Mouse (Mus musculus) forebrain, embryonic 10.5 days (tissue): Measurements from ENCODE around the gene Dync1i1. TPM values are rescaled to one million over a fixed set of nuclear protein-coding genes. Genes with fewer than 3 reads are reported as not detected.

ENCODE experiments used
- DNase-seq: peaks from one replicate; pipeline ENCODE4 v3.0.0-alpha.2; 2017; ENCODE audit warnings: low spot score; ENCODE audit errors: extremely low spot score
- H3K27ac ChIP-seq: fragments of 300-500 bp; sonication (generic); 2 replicates; pipeline ENCODE4 v1.5.1; 2016; ENCODE audit warnings: mild to moderate bottlenecking
- H3K27me3 ChIP-seq: fragments of 300-500 bp; sonication (generic); 2 replicates; pipeline ENCODE4 v1.6.1; 2016; ENCODE audit warnings: mild to moderate bottlenecking; ENCODE audit not compliant: poor library complexity, severe bottlenecking
- H3K36me3 ChIP-seq: fragments of 300-500 bp; sonication (generic); replicated peaks from 2 replicates; pipeline ENCODE4 v1.6.1; 2016; ENCODE audit warnings: mild to moderate bottlenecking, moderate library complexity
- H3K4me1 ChIP-seq: fragments of 300-500 bp; sonication (generic); 2 replicates; pipeline ENCODE4 v1.6.1; 2016
- H3K4me3 ChIP-seq: fragments of 300-500 bp; sonication (generic); 2 replicates; pipeline ENCODE4 v1.5.1; 2016; ENCODE audit warnings: mild to moderate bottlenecking, moderate library complexity
- H3K9me3 ChIP-seq: fragments of 300-500 bp; sonication (generic); 2 replicates; pipeline ENCODE4 v1.6.1; 2016; ENCODE audit warnings: mild to moderate bottlenecking, moderate library complexity
- WGBS: fragments of 180-500 bp; shearing (Covaris S2); methylation state at CpG from one replicate; pipeline ENCODE4 v1.1.7; 2016; 5-methylcytosine and 5-hydroxymethylcytosine counted together
- polyA plus RNA-seq: library from polyadenylated mRNA; unstranded; fragments of >200 nt; fragmentation: Nextera tagmentation; extraction: Ambion mirVana; gene quantifications from 2 replicates; pipeline ENCODE4 v1.2.1, GENCODE M21; 2016

Dync1i1 gene
- polyA plus RNA-seq, 1 experiment from 2014 or later, result 1.1 TPM

DNA sequence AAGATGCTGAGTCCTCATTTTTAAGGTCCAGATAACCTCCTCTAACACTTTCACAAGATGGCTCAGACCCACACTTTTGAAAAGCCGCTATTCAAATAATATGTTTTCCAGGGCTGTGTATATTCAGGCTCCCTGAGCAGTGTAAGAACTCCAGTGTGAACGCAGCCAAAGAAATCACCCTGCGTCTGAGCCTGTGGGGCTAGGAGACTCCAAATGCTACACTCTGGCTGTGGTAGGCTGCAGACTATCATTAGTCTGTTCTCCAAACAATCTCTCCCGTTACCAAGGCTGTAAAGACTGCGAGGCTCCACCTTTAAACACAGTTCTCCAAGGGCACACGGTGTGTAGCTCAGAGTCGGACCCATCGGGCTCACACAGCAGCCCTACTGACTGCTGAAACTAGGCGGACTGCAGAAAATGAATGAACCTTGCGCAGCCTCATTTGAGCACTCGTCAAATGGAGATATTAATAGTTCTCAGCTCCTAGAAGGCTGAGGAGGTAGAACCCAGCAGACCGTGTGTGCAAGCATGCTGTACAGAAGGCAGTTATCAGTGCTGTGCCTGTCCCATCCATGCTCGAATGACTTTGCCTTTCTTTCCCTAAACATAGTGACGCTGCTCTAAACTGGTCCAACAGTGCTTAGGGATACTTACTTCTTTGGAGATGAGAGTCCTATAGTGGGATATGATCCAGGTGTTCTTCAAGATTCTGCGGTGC, 146.3 kb downstream of the Dync1i1 start:
- Histone ChIP-seq H3K4me1 (no peaks in the 10 kb centered on the region), H3K36me3 (no peaks in the 10 kb centered on the region), H3K9me3 (no peaks in the 10 kb centered on the region), H3K4me3 (no peak overlapping the region), H3K27ac (no peak overlapping the region), H3K27me3 (no peaks in the 10 kb centered on the region)
- 91% methylated on average over 15 of the region's 15 CpGs for WGBS
- DNase-seq, result no peak

DNA sequence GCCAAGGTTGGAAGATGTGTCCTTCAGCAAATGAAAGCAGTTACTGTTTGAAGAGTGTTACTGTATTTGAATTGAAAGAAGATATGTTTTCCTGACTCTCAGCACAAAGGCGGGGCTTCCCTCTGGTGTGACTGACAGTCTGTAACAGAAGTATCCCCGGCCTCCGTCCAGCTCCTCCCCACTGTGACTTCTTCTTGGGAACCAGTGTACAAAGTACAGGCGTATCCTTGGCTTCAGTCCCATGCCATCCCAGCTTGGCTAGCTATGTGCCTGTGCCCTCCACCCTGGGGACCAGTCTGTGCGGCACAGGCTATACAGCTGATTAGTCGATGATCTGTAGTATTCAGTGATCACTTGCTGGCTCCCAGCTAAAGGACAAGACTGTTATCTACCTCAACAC, 163.9 kb downstream of the Dync1i1 start:
- Histone ChIP-seq H3K4me3 (no peak overlapping the region), H3K9me3 (no peaks in the 10 kb centered on the region), H3K27ac (no peak overlapping the region), H3K27me3 (no peaks in the 10 kb centered on the region), H3K36me3 (no peaks in the 10 kb centered on the region), H3K4me1 (0 out of 2 replicates have a peak, but pooled peaks cover 2% of the 10 kb centered on the region)
- WGBS, result 91% methylated on average over 6 of the region's 6 CpGs
- DNase-seq, result no peak

DNA sequence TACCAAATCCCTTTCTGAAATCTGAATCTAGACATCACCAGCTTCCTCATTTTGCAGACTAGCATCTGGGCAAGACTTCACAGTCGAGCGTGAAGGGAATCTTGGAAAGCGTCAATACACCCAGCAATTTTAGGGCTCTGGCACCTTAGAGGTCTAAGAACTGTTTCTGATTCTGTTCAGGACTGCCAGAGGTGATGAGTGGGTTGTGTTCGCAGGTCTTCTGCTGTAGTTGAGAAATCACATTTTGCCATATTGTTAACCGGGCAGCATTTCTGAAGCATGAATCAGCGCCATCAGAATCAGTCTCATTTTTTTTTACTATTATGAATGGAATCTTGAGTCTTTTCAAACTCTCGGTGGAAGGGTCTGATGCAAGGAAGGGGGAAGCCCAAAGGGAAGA, 185.9 kb downstream of the Dync1i1 start:
- whole genome bisulfite sequencing, result 84% methylated on average over 7 of the region's 7 CpGs

DNA sequence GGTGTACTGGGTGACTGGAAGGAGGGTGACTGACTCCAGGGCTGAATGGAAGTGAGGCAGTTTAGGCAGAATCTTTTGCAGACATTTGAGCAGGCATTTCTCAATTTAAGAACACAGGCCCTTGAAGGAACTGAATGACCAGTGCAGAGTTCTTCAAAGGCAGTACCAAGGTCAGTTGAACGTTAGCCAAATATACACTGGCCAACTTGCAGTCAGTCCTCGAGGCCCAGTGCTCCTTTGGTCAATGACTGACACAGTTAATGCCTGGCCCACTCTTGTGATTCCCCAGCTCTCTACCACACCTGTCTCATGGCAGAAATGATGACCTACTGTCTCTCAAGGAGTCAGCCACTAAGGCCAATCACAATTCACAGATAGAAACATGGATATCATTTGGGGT, 189.6 kb downstream of the Dync1i1 start:
- Histone ChIP-seq H3K27me3 (no peaks in the 10 kb centered on the region), H3K9me3 (no peaks in the 10 kb centered on the region), H3K36me3 (no peaks in the 10 kb centered on the region), H3K27ac (no peak overlapping the region), H3K4me3 (no peak overlapping the region), H3K4me1 (no peaks in the 10 kb centered on the region)
- WGBS, result 74% methylated on average over 2 of the region's 2 CpGs
- no peak for DNase-seq

More for the DNA sequence above, 185.9 kb downstream of the Dync1i1 start:
- H3K27ac ChIP-seq, result no peak overlapping the region
- no peaks in the 10 kb centered on the region for H3K27me3 ChIP-seq
- no peaks in the 10 kb centered on the region for H3K9me3 ChIP-seq
- no peak overlapping the region for H3K4me3 ChIP-seq
- H3K36me3 ChIP-seq, result no peaks in the 10 kb centered on the region
- H3K4me1 ChIP-seq, result no peaks in the 10 kb centered on the region
- DNase-seq, result no peak

DNA sequence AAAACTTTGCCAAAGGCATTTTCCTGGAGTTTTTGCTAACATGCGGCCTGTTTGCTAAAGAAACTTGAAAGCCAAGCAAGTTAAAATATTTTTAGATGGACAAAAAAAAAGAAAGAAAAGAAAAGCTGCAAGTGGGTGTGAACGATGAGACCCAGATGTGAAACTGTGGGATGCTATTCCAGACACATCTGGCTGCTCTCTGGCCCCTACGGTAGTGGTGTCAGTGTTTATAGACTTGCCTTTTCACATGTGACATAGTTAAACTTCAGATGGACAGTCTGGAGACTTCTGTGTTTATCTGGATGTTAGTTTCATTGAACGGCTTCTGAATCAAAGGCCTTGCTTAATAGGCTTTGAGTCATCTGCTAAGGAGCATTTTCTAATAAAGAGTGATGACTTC, 195.2 kb downstream of the Dync1i1 start:
- no peaks in the 10 kb centered on the region for H3K4me1 ChIP-seq
- no peak overlapping the region for H3K27ac ChIP-seq
- WGBS, result 78% methylated on average over 4 of the region's 4 CpGs
- H3K4me3 ChIP-seq, result no peak overlapping the region
- H3K9me3 ChIP-seq, result no peaks in the 10 kb centered on the region
- H3K36me3 ChIP-seq, result no peaks in the 10 kb centered on the region
- H3K27me3 ChIP-seq, result no peaks in the 10 kb centered on the region
- DNase-seq, result no peak

DNA sequence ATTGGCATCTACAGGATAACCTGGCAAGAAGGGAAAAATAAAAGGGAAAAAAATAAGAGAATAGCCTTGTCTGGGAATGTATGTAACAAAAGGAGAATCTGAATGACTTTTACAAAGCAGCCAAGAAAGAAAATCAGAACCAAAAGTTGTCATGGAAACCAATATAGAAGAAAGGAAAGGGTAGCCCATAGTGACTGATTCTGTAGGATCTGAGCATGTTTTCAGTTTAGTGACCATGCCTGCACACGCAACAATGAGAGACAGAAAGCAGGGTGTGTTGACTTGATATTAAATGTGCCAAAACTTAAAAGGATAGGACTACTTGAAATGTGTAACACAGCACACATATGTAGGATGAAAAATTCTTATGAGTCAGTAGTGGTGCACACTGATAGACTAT, 197.2 kb downstream of the Dync1i1 start:
- H3K27ac ChIP-seq, result no peak overlapping the region
- H3K9me3 ChIP-seq, result no peaks in the 10 kb centered on the region
- no peak for DNase-seq
- H3K27me3 ChIP-seq, result no peaks in the 10 kb centered on the region
- no peaks in the 10 kb centered on the region for H3K36me3 ChIP-seq
- 82% methylated on average over 1 of the region's 1 CpGs for WGBS
- no peaks in the 10 kb centered on the region for H3K4me1 ChIP-seq
- H3K4me3 ChIP-seq, result no peak overlapping the region

DNA sequence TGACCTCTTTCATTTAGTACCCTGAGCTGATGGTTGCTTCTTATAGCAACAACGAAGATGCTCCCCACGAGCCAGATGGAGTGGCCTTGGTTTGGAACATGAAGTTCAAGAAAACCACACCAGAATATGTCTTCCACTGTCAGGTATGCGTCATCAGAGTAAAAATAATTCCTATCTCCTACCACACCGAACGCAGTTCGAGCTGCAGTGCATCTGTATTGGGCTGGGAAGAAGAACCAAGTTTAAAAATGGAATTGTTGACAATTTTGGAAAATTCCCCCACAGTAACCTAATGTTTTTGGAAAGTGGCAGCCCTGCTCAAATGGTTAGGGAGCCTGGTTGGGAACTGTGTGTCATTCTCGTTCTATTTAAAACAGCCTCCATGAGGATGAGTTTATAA, 197.7 kb downstream of the Dync1i1 start:
- H3K4me1 ChIP-seq, result no peaks in the 10 kb centered on the region
- no peak for DNase-seq
- H3K36me3 ChIP-seq, result no peaks in the 10 kb centered on the region
- H3K9me3 ChIP-seq, result no peaks in the 10 kb centered on the region
- no peak overlapping the region for H3K27ac ChIP-seq
- H3K4me3 ChIP-seq, result no peak overlapping the region
- 95% methylated on average over 7 of the region's 7 CpGs for WGBS
- H3K27me3 ChIP-seq, result no peaks in the 10 kb centered on the region

DNA sequence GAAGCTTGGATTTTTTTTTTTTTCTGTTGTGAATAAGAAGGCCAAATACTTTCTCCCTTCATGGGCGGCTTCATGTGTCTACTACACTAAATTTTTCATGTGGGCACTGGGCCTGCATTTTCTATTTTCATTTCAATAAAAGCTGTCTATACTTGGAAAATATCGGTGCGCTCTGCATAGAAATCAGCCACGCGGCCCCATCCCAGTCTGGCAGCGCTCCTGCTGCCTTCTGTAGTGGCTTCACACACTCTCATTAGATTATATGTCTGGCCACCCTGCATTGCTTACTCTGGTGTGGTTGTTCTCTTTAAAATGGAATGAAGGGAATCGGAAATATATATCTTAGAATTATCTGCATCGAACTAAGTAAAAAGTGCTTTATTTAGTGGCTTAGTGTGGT, 204.7 kb downstream of the Dync1i1 start:
- H3K36me3 ChIP-seq, result no peaks in the 10 kb centered on the region
- no peak overlapping the region for H3K4me3 ChIP-seq
- H3K4me1 ChIP-seq, result peaks cover 9% of the 10 kb centered on the region; the same call in 1 of the 2 replicates
- no peaks in the 10 kb centered on the region for H3K9me3 ChIP-seq
- no peaks in the 10 kb centered on the region for H3K27me3 ChIP-seq
- DNase-seq, result no peak
- H3K27ac ChIP-seq, result no peak overlapping the region
- 91% methylated on average over 8 of the region's 8 CpGs for WGBS

DNA sequence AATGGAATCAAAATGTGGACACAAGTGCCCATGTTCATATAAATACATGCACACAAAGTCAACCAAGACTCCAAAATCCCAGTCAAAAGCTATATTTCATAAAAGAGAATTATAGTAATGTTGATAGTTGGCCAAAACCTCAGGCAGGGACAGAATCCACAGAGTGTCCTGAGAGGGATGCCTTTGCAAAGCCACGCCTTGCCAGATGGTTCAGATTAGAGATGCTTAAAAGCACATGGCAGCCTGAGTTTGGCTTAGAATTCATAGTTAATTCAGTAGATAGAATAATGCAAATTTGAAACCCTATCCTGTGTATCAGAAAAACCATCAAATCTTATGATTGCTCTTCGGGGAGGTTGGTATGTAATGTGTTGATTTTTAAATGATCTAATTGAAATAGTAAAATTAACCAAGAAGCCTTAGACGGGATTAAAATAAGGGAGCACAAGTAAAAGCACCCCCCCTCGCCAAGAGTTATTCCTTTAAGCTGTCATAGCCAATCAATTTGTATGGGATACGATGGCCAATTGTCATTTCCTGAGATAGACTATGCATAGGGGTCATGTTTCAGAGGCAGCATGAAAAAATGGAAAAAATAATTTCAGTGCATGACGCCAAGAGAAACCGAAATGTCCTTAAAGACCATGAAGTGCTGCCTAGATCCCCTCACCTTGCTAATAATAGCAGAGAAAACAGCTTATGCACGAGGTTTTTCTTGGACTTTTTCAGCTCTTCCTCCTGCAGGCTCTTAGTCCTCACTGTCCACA, 210.3 kb downstream of the Dync1i1 start:
- Histone ChIP-seq H3K36me3 (no peaks in the 10 kb centered on the region), H3K4me1 (peaks cover 10% of the 10 kb centered on the region), H3K27me3 (no peaks in the 10 kb centered on the region), H3K27ac (no peak overlapping the region), H3K9me3 (no peaks in the 10 kb centered on the region), H3K4me3 (no peak overlapping the region)
- DNase-seq, result no peak
- WGBS, result 80% methylated on average over 8 of the region's 8 CpGs

DNA sequence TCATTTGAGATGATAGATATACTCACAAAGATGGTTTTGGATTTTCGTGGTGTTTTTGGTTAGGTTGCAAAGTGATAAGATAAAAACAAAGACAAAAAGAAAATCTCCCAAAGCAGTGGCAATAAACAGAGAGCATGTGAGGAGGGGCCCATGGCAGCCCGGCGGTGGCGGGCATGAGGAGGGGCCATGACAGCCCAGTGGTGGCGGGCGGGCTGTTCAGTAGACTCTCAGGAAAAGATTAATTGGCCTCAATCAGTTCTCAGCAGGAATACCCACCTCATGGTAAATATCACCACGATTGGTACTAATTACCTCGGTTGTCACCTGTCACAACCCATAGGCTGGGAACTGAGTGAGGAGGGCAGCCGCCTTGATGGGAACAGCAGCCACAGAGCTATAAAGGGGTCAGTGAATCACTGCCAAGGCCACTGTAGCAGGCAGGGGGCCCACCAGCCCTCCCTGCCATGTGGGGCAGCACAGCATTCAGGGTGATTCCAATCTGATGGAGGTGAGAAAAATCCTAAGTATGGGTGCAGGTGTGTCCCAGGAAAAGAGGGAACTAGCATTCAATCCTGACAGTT, 224.5 kb downstream of the Dync1i1 start:
- no peak for DNase-seq
- Histone ChIP-seq H3K27ac (no peak overlapping the region), H3K27me3 (no peaks in the 10 kb centered on the region), H3K4me1 (no peaks in the 10 kb centered on the region), H3K9me3 (no peaks in the 10 kb centered on the region), H3K36me3 (no peaks in the 10 kb centered on the region), H3K4me3 (no peak overlapping the region)
- WGBS, result 83% methylated on average over 9 of the region's 9 CpGs

DNA sequence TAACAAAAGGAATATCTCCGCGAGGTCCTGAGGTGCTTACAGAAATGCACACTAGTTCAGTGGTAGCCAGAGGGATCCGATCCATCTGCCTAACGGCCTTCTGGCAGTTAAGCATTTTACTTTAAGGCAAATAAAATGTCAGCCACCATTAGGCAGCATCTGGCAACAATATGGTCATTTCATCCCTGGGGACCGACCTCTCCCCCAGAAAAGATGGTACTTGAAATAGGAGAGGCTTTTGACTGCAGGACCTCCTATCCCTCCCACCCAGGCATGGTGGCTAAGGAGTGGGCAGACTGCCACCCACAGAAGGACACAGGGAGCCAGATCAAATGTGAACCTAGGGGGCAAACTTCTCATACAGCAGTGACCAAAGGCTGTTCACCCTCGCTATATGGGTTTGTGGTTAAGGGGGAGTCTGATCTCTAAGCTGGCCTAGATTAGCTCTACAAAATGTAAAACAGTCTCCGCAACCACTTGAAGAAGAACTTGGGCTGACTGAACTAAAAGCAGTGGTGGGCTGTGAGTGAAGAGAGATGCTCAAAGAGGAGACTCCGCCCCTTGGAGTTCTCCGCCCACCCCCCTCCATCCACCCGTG, 231.0 kb downstream of the Dync1i1 start:
- no peak overlapping the region for H3K4me3 ChIP-seq
- H3K9me3 ChIP-seq, result no peaks in the 10 kb centered on the region
- no peak overlapping the region for H3K27ac ChIP-seq
- H3K4me1 ChIP-seq, result peaks cover 14% of the 10 kb centered on the region
- 80% methylated on average over 10 of the region's 10 CpGs for WGBS
- no peak for DNase-seq
- no peaks in the 10 kb centered on the region for H3K36me3 ChIP-seq
- no peaks in the 10 kb centered on the region for H3K27me3 ChIP-seq

DNA sequence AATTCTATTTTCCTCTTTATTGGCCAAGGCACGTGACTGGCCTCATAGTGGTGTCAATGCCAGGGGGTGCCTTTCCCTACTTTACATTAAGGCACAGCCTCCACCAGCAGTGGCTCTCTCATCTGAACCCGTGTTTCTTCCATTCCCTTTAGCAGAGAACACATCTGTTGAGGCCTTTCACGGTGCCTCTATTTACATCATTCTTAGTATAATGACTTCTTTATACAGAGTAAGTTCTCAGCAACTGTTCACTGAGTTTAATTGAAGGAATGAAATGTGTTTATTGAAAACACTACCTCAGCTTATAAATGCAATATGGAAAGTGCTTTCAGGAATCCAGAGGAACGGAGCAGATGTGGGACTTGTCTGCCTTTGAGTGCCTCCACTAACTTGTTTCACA, 235.3 kb downstream of the Dync1i1 start:
- Histone ChIP-seq H3K9me3 (no peaks in the 10 kb centered on the region), H3K36me3 (no peaks in the 10 kb centered on the region), H3K27me3 (no peaks in the 10 kb centered on the region), H3K4me3 (no peak overlapping the region), H3K27ac (no peak overlapping the region), H3K4me1 (peaks cover 10% of the 10 kb centered on the region)
- 81% methylated on average over 4 of the region's 4 CpGs for WGBS
- no peak for DNase-seq

DNA sequence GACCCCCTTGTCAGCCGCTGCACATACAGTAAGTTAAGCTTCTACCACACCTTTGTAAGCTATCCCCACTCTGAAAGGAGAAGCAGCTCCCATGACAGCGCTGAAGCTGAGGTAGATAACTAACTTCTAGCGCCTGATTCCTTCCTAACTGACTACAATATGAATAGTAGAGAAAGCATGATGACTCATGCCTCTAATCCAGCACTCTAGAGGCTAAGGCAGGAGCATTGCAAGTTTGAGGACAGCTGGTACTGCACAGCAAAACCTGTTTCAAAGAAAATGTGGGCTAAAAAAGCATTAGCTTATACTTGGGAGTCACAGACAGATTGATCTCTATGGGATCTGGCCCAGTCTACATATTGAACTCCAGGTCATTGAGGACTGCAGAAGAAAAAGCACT, 236.5 kb downstream of the Dync1i1 start:
- no peaks in the 10 kb centered on the region for H3K4me1 ChIP-seq
- no peak for DNase-seq
- no peak overlapping the region for H3K27ac ChIP-seq
- WGBS, result 90% methylated on average over 3 of the region's 3 CpGs
- no peaks in the 10 kb centered on the region for H3K27me3 ChIP-seq
- no peak overlapping the region for H3K4me3 ChIP-seq
- H3K9me3 ChIP-seq, result no peaks in the 10 kb centered on the region
- no peaks in the 10 kb centered on the region for H3K36me3 ChIP-seq
